Mouse (Mus musculus) common myeloid progenitor, adult 5-6 weeks (primary cell): Measurements from ENCODE around the gene Usp15. TPM values are rescaled to one million over a fixed set of nuclear protein-coding genes. Genes with fewer than 3 reads are reported as not detected.

Experiments used
- ATAC-seq: replicated peaks from 2 replicates; pipeline ENCODE4 v1.8.0; 2016; ENCODE audit warnings: low read depth, mild to moderate bottlenecking, moderate TSS enrichment, inconsistent platforms; ENCODE audit not compliant: poor library complexity, severe bottlenecking
- total RNA-seq: library from RNA; stranded (forward); fragments of 200-1000, 187-1606 nt; gene quantifications from 2 replicates; pipeline ENCODE4 v1.2.3, GENCODE M21; 2017

Usp15 gene
- total RNA-seq, 1 experiment from 2014 or later: 320 TPM

DNA sequence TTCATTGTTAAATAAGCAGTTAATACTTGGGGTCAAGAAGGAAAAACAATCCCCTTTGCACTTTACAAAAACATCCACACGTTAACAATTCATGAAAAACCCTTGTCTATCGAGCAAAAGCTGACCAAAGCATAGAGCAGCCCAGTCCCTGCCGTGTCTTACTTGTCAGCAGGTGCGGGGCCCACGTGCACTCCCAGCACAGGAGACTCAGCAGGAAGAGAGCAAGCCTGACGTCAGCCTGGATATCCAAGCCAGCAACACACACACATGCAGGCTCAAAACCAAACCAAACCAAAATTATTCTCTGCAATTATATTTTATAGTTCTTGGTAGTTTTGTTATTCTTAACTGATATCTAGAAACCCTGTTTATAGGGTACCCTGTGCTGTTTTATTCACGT, 13.6 kb downstream of the Usp15 start:
- ATAC-seq: peak; percentile 21; the same call in 1 of the 2 replicates

DNA sequence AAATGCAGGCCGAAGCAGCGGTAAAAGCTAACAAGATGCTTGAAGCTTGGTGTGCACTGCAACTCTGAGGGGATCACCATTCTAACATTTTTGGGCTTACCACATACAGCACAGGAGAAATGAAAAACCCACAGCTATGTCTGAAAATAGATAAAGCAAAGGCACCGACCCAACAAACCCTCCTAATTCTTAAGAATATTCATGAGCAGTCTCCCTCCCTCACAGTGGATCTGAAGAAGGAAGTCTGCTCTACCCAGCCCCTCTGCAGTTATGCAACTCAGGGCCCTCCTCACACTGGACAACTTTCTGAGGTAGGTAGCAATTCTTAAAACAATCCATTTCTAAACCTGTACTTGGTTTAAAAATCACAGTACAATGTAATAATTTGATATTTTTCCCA, 14.4 kb downstream of the Usp15 start:
- peak; percentile 46 for ATAC-seq

DNA sequence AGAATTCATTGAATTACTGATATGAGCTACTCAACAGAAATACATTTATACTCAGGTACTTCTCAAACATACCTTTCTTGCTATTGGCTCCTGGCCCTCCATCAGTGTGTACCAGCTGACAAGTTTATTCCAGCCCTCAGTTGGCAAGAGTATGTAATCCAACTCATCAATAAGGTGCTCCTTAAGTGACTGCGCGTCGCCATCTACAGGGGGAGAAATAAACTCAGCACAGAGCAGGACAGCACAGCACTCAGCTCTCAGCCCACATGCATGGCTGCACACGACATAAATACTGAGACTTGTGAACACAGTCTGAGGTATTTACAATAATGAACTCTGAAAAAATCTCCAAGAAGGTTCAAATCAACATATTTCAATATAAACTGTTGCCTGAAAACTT, 21.0 kb downstream of the Usp15 start:
- ATAC-seq: peak; percentile 79

DNA sequence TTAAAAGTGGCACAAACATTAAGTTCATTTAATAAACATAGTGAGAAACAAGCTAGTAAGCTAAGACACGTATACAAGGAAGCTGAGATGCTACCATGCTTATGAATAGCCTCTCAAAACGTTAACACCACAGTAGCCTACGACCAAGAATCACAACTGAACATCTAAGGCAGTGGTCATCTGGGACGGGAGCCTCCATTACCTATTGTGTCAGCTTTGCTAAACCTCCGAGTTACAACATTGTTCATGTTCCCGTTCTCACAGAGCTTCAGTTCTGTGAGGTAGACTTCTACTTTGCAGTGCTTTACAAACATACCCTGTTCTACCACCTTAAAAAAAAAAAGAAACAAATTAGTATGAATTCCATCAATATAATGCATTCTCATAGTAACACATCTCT, 25.9 kb downstream of the Usp15 start:
- ATAC-seq: no peak

DNA sequence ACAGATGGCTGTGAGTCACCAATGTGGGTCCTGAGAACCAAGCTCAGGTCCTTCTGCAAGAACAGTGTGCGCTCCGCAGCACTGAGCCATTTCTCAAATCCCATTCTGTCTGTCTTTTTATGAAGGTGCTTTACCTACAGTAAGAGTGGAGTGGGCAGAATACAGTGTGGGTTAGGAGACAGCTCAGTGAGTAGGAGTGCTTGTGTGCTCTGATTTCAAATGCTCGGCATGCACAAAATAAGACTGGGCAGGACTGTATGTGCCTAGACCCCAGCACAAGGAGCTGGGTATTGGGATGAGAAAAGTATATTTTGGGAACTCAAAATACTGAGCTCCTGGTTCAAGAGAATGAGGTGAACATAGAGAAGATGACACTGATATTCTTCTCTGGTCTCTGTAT, 31.3 kb downstream of the Usp15 start:
- ATAC-seq: no peak

DNA sequence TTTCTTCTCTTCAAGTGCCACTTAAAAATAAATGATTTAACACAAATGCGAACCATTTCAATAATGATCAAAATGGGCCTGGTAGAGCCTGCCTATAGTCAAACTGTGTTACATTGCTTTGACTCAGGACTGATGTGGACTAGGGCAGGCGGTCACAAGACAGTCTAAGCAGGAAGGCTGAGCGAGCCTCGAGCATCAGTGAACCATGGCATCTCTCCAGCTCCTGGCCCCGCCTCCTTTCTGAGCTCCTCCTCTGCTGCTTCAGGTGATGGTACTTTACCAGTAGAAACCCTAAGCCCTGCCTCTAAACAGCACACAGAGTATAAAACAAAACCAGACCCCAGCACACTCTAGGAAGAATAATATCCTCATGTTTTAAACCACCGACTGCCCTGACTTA, 36.3 kb downstream of the Usp15 start:
- ATAC-seq: no peak

DNA sequence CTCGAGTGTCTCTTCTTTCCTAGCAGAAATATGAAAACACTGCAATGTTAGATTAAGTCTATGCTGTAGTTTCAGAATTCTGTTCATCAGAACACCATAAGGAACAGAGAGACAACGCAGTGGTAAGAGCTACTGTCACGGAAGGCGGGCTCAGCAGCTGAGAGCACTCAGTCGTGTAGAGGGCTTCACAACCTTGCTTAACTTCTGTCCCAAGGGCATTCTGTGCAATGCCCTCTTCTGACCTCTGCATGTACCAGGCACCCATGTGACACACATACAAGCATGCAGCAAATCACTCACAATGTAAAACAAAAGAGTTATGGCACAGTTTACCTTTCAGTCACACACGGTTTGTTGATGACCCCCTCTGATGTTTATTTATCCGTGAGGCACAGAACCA, 37.5 kb downstream of the Usp15 start:
- ATAC-seq: no peak

DNA sequence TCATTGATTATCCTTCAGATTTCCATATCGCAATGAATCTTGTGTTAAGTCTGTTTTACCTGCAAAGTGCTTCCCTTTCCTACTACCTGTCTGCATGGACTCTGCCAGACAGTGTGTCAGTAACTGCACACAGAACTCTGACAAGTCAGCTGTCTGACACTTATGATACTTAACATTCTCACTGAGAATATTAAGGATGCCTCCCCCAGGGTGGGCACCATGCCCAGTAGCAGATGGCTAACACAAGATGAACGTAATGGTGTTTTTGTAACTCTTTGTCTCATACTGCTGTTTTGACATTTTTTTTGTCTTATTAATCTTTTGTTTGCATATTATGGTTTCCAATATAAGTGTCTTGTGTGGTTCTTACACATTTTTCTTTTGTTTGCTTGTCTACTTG, 40.4 kb downstream of the Usp15 start:
- no peak for ATAC-seq

DNA sequence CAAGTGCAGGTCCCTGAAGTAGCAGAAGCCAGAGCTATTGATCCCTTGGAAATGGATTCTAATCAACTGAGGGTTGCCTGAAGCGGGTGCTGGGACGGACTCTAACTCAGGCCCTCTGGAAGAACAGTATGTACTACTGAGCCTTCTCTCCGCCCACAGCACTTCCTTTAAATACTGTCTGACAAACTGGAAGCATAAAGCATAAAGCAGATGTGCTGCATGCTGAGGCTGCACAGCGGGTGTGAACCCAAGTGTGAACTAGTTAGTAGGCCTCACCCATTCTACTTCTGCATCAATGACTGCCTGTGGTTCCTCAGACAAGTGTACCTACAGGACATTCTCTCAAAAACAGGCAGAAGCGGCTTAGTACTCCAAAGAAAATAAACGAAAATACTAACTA, 41.0 kb downstream of the Usp15 start:
- no peak for ATAC-seq

DNA sequence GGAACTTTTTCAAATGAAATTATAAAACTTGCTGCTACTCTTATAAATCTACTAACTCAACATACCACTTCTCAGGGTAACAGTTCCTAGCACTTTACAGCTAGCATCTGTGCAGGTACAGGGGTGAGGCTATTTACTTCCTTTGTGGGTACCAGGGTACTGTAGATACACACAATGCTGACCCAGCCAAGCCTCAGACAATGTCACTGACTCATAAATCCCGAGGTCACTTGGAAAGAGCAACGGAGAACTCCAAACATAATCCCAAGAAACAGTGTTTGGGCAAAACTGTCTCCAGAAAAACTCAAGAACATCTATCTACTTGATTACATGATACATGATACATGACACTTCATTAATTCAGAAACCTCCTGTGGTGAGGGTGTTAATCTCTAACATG, 43.5 kb downstream of the Usp15 start:
- no peak for ATAC-seq

DNA sequence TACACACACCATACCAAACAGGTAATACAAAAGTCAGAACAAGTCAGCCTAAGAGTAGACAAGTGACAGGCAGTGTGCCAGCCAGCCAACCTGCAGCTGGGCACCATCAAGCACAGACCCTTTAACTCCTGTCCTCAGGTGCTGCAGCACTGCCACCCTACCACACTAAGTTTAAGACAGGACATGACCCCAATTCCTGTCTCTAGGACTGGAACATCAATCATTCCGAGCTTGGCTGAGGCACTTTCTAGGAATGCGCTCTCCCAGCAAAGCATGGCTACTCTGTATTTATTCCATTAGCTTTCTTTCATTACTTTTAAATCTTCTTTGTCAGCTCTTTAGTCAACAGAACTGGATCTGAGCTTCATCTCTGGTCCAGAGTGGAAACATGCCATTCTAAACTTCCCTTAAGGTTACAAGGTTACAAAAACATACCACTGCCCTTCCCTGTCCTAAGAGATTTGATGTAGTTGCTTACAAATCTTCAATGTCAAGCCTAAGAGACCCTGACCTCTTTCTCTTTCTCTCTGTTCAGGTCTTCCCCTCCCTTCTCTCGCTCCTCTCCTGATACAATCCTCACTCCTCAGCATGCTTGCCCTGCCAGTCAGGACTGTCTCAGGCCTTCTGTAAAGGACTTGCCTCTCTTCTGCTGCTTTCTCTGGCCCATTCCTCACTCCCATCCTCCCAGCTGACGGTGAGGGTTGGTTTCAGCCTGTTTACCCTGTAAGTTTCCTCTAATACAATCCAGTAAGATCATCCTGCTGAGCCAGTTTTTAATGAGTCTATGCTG, 48.6 kb downstream of the Usp15 start:
- ATAC-seq: no peak

DNA sequence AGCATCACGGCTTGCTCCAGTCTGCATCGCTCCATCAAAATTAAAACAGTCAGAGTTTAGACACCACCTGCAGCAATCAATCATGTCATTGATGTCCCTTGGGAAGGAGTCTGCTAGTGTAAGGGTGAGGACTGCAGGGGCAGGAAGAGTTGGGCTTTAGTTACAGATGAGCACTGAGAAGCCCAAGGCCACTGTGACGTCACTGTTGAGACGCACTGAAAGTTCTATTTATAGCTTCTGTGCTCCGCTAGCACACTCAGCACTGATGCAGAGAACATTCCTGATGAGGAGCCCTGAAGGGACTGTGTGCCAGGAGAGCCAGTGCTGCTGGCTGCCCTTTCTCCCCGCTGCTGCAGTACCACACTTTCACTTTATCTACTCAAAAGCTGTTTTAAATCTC, 49.6 kb downstream of the Usp15 start:
- ATAC-seq: no peak

DNA sequence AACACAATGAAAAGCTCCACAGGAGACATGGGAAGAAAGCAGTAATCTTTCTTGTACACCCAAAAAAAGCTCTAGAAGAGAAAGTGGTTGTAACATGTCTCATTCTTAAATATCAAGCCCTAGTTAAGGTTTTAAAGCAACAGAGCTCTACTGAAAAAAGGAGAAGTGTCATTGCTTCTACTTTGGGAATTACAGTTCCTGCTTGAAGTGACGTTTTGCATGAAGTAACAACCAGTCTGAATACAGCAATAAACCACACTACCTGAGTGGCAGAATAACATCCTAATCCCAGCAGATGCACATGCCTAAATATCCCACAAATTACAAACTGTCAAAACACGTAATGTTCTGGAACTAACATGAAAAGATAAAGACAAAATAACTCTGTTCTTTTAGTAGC, 50.4 kb downstream of the Usp15 start:
- no peak for ATAC-seq

DNA sequence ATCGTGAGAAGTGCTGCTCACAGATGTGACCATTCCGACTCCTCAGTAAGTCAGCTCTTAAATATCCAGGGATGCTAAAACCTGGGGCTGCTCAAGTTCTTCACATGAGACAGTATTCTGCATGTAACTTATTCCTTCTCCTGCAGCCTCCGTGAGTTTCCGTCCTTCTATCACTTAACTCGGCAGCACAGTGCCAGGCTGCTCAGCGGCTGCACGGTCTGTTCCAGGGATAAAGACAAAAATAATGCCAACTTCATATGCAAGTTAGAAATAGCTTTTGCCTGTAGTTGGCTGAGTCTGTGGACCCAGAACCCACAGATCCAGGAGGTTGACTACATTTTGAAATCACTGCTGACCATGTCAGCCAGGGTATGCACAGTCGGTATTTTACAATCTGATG, 52.5 kb downstream of the Usp15 start:
- no peak for ATAC-seq

DNA sequence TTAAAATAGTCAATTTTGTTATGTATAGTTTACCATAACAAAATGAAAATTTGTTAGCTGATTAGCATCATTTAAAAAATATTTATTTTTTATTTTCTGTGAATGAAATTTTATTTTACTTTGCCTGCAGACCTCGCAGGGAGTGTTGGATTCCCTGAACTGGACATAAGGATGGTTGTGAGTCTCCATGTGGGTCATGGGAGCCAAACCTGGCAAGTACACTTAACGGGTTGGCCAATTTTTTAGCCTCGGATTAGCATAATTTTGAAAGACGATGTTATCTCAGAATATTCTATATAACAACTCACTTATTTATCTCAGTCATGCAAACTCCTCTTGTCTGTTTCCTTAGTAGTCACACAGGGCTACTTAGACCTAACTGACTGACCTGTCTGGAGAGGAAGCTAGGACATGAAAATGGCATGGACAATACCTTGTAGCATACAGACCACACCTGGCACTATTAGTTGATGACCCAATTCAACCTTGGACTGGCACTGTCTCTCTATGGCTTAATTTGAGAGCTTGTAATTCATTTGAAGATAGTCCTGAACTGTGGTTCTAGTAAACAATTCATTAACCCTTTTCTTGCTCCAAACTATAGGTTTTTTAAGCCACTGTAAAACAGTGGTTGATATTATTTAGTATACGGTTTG, 54.3 kb downstream of the Usp15 start:
- ATAC-seq: no peak

DNA sequence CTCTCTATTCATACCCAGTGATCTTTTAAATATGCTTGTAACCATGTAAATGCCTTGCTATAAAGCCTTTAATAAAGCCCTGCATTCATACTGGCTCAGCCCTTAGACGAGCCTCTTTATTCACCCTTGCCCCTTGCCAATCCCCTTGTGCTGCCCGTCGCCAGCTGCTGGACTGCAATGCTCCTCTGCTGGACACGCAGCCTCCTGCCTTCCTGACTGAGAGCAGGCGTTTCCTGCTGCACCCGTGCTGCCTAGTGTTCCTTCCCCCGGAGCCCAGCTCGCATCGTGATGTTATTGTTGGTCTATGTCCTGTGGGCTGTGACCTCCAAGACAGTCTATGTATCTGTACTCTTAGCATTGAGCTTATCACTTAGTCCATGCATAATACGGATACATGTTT, 61.0 kb downstream of the Usp15 start:
- ATAC-seq: no peak

DNA sequence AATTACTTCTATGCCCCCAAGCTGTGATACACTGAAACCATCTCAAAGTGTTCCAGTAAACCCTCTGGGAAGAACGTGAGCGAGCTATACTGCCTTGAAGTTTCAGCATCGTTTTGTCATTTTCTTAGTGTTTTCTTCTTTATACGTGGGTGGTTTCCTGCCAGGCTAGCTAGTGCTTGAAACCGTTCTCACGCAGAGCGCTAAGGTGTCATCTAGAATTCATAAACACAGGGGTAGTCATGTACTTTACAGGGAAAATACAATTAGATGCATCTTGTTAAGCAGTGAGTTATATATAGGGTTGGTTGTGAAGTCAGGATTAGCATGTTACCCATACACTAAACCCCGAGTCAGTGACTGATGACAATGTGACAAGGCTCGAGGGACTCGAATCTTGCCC, 65.3 kb downstream of the Usp15 start:
- ATAC-seq: no peak

DNA sequence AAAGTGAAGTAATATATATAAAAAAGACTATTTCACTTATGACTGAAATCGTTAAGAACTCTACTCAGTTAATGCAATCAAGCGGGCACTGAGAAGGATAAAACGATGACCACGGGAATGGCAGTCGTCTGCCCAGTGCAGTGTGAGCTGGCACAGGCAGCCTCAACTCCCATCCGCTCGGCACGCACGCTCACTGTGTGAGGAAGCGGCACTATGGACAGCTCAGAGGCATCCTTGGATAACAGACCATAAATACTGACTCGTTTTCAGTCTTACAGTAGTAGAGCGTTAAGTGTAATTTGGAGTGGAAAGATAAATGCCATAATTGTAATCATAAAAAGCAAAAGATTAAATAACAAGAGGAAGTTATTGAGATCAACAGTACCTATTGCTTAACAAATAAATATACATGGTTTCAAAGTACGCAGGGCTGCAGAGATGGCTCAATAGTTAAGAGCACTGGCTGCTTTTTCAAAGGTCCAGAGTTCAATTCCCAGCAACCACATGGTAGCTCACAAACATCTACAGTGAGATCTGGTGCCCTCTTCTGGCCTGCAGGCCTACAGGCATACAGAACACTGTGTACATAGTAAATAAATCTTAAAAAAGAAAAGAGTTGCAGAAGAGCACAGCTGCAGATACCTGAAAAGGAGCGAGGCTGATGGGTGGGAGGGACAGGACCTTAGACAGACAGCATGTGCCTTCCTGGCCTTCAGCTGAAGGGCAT, 76.0 kb downstream of the Usp15 start:
- ATAC-seq: no peak

DNA sequence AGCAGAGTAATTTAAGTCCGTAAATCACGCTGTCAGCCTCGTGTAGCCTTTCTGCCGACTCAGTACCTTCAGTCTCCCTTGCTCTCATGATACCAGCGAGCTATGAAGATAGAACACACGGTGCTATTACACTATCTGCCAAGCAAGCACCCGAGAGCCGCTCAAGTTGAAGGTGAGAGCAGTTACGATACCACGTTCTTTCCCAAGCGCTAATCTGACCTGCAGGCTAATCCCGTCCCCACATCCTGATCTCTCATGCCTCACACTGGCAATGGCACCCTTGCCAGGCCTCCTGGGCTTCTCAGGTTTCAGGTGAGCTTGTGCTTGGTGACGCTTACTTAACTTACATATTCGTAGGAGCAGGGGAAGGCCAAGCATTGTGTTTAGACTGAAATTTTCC, 79.9 kb downstream of the Usp15 start:
- no peak for ATAC-seq

DNA sequence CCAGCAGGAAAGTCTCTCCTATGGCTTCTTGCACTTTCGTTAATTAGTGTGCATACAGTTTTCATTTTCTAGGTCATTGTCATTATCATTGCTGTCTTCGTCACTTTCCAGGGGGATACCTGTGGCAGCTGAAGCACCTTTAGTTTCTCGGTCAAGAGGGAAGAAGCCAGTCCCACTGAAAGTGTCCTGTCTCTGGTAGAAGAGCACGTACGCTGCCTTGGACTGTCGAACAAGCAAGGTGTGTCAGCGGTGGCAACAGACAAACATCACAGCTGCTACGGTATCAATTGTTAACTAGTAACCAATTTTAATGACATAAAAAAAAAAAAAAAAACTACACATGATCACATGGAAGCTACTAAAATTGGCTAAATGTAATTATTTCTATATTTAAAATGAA, 83.3 kb downstream of the Usp15 start:
- no peak for ATAC-seq

DNA sequence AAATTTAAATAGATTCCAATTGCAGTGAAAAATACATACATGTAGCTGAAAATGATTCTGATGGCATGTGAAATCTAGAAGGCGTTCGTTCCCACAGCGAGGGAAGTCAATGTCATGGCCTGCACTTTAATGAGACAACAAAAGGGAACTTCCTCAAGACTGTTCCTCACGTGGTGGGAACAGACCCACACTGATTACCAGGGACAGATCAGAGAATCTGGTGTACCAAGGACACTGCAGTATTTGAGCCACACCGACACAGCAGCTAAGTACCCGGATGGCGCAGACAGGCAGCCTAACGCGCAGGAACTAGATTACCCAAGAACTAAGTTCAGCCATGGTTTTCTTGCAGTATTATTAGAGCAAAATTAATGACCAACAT, 84.0 kb downstream of the Usp15 start:
- 0 out of 2 replicates have a peak, but pooled peaks have one; percentile 21 for ATAC-seq
